Mouse (Mus musculus): ENCODE data around the gene Med27.

DNA sequence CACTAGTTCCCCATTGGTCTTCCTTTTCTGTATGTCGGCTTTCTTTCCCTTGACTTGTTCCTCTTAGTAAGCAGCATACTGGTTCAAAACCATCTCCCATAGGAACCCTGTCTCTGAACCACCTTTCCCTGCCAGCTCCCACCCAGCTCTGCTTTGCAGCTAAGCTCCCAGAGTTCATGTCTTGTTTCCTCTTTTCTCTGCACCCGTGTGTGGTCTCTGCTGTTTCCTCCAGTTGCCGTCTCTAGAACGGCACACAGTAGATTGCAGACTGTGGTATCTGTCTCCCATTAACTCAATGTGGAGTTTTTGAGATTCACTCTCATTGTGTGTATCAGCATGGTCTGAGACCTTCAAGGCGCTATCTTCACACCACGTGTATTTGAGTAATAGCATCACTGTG is 71.9 kb downstream of the Med27 start:
- TF ChIP-seq CTCF (IDR thresholded peaks at IDR 0.05; ENCODE audit: low read depth) (no peak), EP300 (IDR thresholded peaks at IDR 0.05; ENCODE audit: low read depth) (no peak)
